Mouse (Mus musculus): ENCODE measurements around the gene Csn1s2b. TPM values are rescaled to one million over a fixed set of nuclear protein-coding genes. Genes with fewer than 3 reads are reported as not detected.

The Csn1s2b gene
- not detected for polyA plus RNA-seq (2014; fragmentation: Illumina TruSeq; extraction: RNeasy Lipid Tissue Mini Kit (QIAGEN cat#74804); ENCODE audit: low read depth, low replicate concordance)

GRCm38 (mm10) chr5:87807782-87808181, at the start of gene Csn1s2b:
Gene Csn1s2b, plus strand, starts transcription at chr5:87808082.

GRCm38 (mm10) chr5:87774267-87774666, 33.6 kb upstream of the Csn1s2b start, which contains the start of gene Csn1s2a:
Gene Csn1s2a, plus strand, starts transcription at chr5:87774567.

GRCm38 (mm10) chr5:87825386-87825785, 17.5 kb downstream of the Csn1s2b start, which contains the start of gene Prr27:
Gene Prr27, plus strand, starts transcription at chr5:87825686.

Other genes with a start within 250 kb of the Csn1s2b start
- gene Sult1d1, start 239.1 kb upstream of the Csn1s2b start, polyA plus RNA-seq (2014; fragmentation: Illumina TruSeq; extraction: RNeasy Lipid Tissue Mini Kit (QIAGEN cat#74804); ENCODE audit: low read depth, low replicate concordance): not detected
- 0.82 TPM for gene Sult1e1, start 216.5 kb upstream of the Csn1s2b start, polyA plus RNA-seq (2014; fragmentation: Illumina TruSeq; extraction: RNeasy Lipid Tissue Mini Kit (QIAGEN cat#74804); ENCODE audit: low read depth, low replicate concordance)
- gene Csn1s1, start 141.9 kb upstream of the Csn1s2b start, polyA plus RNA-seq (2014; fragmentation: Illumina TruSeq; extraction: RNeasy Lipid Tissue Mini Kit (QIAGEN cat#74804); ENCODE audit: low read depth, low replicate concordance): not detected
- gene Csn2, start 108.5 kb upstream of the Csn1s2b start, polyA plus RNA-seq (2014; fragmentation: Illumina TruSeq; extraction: RNeasy Lipid Tissue Mini Kit (QIAGEN cat#74804); ENCODE audit: low read depth, low replicate concordance): not detected
- gene Csn1s2a, start 33.5 kb upstream of the Csn1s2b start, polyA plus RNA-seq (2014; fragmentation: Illumina TruSeq; extraction: RNeasy Lipid Tissue Mini Kit (QIAGEN cat#74804); ENCODE audit: low read depth, low replicate concordance): not detected
- not detected for gene Prr27, start 17.6 kb downstream of the Csn1s2b start, polyA plus RNA-seq (2014; fragmentation: Illumina TruSeq; extraction: RNeasy Lipid Tissue Mini Kit (QIAGEN cat#74804); ENCODE audit: low read depth, low replicate concordance)
- gene Odam, start 76.9 kb downstream of the Csn1s2b start, polyA plus RNA-seq (2014; fragmentation: Illumina TruSeq; extraction: RNeasy Lipid Tissue Mini Kit (QIAGEN cat#74804); ENCODE audit: low read depth, low replicate concordance): not detected
- gene Csn3, start 117.5 kb downstream of the Csn1s2b start, polyA plus RNA-seq (2014; fragmentation: Illumina TruSeq; extraction: RNeasy Lipid Tissue Mini Kit (QIAGEN cat#74804); ENCODE audit: low read depth, low replicate concordance): not detected
- gene 2310003L06Rik, start 161.4 kb downstream of the Csn1s2b start, polyA plus RNA-seq (2014; fragmentation: Illumina TruSeq; extraction: RNeasy Lipid Tissue Mini Kit (QIAGEN cat#74804); ENCODE audit: low read depth, low replicate concordance): not detected
- not detected for gene Gm28434, start 161.4 kb downstream of the Csn1s2b start, polyA plus RNA-seq (2014; fragmentation: Illumina TruSeq; extraction: RNeasy Lipid Tissue Mini Kit (QIAGEN cat#74804); ENCODE audit: low read depth, low replicate concordance)
- not detected for gene Cabs1, start 171.4 kb downstream of the Csn1s2b start, polyA plus RNA-seq (2014; fragmentation: Illumina TruSeq; extraction: RNeasy Lipid Tissue Mini Kit (QIAGEN cat#74804); ENCODE audit: low read depth, low replicate concordance)
- not detected for gene Smr3a, start 194.5 kb downstream of the Csn1s2b start, polyA plus RNA-seq (2014; fragmentation: Illumina TruSeq; extraction: RNeasy Lipid Tissue Mini Kit (QIAGEN cat#74804); ENCODE audit: low read depth, low replicate concordance)